Mouse (Mus musculus): ENCODE measurements around the gene Nup214. TPM values are rescaled to one million over a fixed set of nuclear protein-coding genes. Genes with fewer than 3 reads are reported as not detected.
A peak's percentile ranks its signal among the peaks of the same experiment; 100 is the strongest.

The Nup214 gene
- polyA plus RNA-seq, 2 experiments: 41.3 to 65.2 TPM

DNA sequence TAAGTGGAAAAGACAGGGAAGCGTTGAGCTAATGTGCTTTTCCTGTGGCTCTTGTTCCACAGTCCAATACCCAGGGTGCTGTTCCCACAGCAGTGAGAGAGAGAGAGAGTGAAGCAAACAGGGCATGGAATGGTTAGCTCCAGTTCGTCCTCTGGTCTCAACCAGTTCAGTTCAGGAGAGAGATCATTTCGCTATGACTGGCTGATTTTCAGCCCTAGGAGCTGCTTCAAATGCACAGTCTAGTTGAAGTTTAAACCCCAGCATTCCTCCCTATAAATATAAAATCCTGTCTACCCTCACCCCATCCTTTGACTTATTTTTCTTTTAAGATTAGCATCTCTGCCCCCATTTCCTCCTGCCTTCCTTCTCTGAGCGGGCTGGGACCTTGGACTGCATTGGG is 1.6 kb upstream of the Nup214 start:
- Histone ChIP-seq H3K4me1 (ENCODE audit: control insufficient read depth, insufficient read depth, low read length) (peaks cover 13% of the 10 kb centered on the region), H3K4me3 (replicated peaks; ENCODE audit: low read length) (no peak overlapping the region), H3K27ac (replicated peaks; ENCODE audit: low read depth, low read length) (no peak overlapping the region), H3K27me3 (ENCODE audit: control insufficient read depth, insufficient read depth, low read length) (no peaks in the 10 kb centered on the region), H3K9ac (ENCODE audit: low read depth, low read length, severe bottlenecking) (no peak overlapping the region), H3K9me3 (ENCODE audit: control insufficient read depth, low read length) (no peaks in the 10 kb centered on the region), H3K4me2 (replicated peaks; ENCODE audit: low read depth, low read length, severe bottlenecking) (no peak overlapping the region), H3K36me3 (ENCODE audit: control insufficient read depth, insufficient read depth, low read length) (peaks cover 33% of the 10 kb centered on the region)
- ATAC-seq (ENCODE audit: low FRiP score, low read depth) (no peak), DNase-seq (ENCODE audit: low spot score) (no peak)
- TF ChIP-seq POLR2A (IDR thresholded peaks at IDR 0.05; ENCODE audit: borderline replicate concordance, extremely low read depth, insufficient read depth, insufficient read length): no peak
- WGBS: 95% methylated on average over 4 of the region's 4 CpGs

GRCm38 (mm10) chr2:31974809-31975371 is 654 bp downstream of the Nup214 start:
- no peak for TF ChIP-seq POLR2A (IDR thresholded peaks at IDR 0.05; ENCODE audit: borderline replicate concordance, extremely low read depth, insufficient read depth, insufficient read length)
- no peak for ATAC-seq (ENCODE audit: low FRiP score, low read depth)
- DNase-seq (ENCODE audit: low spot score): no peak
- Histone ChIP-seq H3K27ac (replicated peaks; ENCODE audit: low read depth, low read length) (no peak overlapping the region; the same call in 1 of the 2 replicates), H3K4me2 (replicated peaks; ENCODE audit: low read depth, low read length, severe bottlenecking) (peak overlapping the region; percentile 80), H3K9me3 (ENCODE audit: control insufficient read depth, low read length) (no peaks in the 10 kb centered on the region), H3K9ac (ENCODE audit: low read depth, low read length, severe bottlenecking) (peak overlapping the region; percentile 95), H3K27me3 (ENCODE audit: control insufficient read depth, insufficient read depth, low read length) (no peaks in the 10 kb centered on the region), H3K4me1 (ENCODE audit: control insufficient read depth, insufficient read depth, low read length) (peaks cover 13% of the 10 kb centered on the region), H3K4me3 (replicated peaks; ENCODE audit: low read length) (peak overlapping the region; percentile 96), H3K36me3 (ENCODE audit: control insufficient read depth, insufficient read depth, low read length) (peaks cover 50% of the 10 kb centered on the region)
- WGBS: 10% methylated on average over 13 of the region's 13 CpGs

DNA sequence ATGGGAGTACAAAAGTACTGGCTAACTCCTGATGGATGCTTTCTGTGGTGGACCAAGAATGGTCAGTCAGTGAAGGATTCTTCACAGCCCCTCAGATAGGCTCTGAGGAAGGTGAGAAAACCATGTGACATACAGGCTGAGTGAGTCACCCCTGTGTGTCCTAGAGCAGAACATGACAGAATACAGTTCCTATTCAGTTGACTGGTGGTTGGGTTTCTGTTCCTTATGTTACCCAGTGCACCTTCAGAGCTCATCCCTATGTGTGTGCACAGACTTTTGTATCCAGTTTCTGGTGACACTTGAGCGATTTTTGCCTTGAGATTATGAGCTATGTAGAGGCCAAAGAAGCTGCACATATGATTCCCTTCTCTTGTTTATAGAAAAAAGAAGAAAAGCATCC is 13.5 kb downstream of the Nup214 start:
- H3K36me3 ChIP-seq (ENCODE audit: control insufficient read depth, insufficient read depth, low read length): peaks cover 90% of the 10 kb centered on the region
- no peak for DNase-seq (ENCODE audit: low spot score)

DNA sequence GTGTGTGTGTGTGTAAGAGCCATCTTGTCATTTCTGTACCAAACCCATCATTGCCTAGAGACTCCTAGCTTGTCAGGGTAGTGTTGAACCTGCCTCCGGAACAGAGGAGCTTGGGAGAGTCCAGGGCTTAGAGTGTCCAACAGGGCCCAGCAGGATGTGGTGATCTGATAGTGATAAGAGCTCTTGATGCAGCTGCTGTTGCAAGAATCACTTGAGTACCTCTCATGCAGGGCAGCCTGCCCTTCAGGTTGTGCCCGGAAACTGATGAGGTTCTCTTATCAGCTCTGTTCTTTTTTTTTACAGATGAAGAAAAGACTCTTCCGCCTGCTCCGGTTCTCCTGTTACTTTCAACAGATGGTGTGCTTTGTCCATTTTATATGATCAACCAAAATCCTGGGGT is 16.7 kb downstream of the Nup214 start:
- Histone ChIP-seq H3K27me3 (ENCODE audit: control insufficient read depth, insufficient read depth, low read length) (no peaks in the 10 kb centered on the region), H3K9me3 (ENCODE audit: control insufficient read depth, low read length) (no peaks in the 10 kb centered on the region), H3K36me3 (ENCODE audit: control insufficient read depth, insufficient read depth, low read length) (peaks cover 88% of the 10 kb centered on the region), H3K4me1 (ENCODE audit: control insufficient read depth, insufficient read depth, low read length) (no peaks in the 10 kb centered on the region), H3K4me3 (replicated peaks; ENCODE audit: low read length) (no peak overlapping the region), H3K27ac (replicated peaks; ENCODE audit: low read depth, low read length) (no peak overlapping the region), H3K9ac (ENCODE audit: low read depth, low read length, severe bottlenecking) (no peak overlapping the region), H3K4me2 (replicated peaks; ENCODE audit: low read depth, low read length, severe bottlenecking) (no peak overlapping the region)
- WGBS: 91% methylated on average over 4 of the region's 4 CpGs
- ATAC-seq (ENCODE audit: low FRiP score, low read depth) (no peak), DNase-seq (ENCODE audit: low spot score) (no peak)
- no peak for TF ChIP-seq POLR2A (IDR thresholded peaks at IDR 0.05; ENCODE audit: borderline replicate concordance, extremely low read depth, insufficient read depth, insufficient read length)

More for the DNA sequence above, 13.5 kb downstream of the Nup214 start:
- H3K27ac ChIP-seq (replicated peaks; ENCODE audit: low read depth, low read length): no peak overlapping the region
- no peak overlapping the region for H3K9ac ChIP-seq (ENCODE audit: low read depth, low read length, severe bottlenecking)
- no peaks in the 10 kb centered on the region for H3K9me3 ChIP-seq (ENCODE audit: control insufficient read depth, low read length)
- no peak for TF ChIP-seq POLR2A (IDR thresholded peaks at IDR 0.05; ENCODE audit: borderline replicate concordance, extremely low read depth, insufficient read depth, insufficient read length)
- H3K4me3 ChIP-seq (replicated peaks; ENCODE audit: low read length): no peak overlapping the region
- no peaks in the 10 kb centered on the region for H3K4me1 ChIP-seq (ENCODE audit: control insufficient read depth, insufficient read depth, low read length)
- no peak for ATAC-seq (ENCODE audit: low FRiP score, low read depth)
- WGBS: 91% methylated on average over 1 of the region's 1 CpGs
- no peaks in the 10 kb centered on the region for H3K27me3 ChIP-seq (ENCODE audit: control insufficient read depth, insufficient read depth, low read length)
- no peak overlapping the region for H3K4me2 ChIP-seq (replicated peaks; ENCODE audit: low read depth, low read length, severe bottlenecking)

GRCm38 (mm10) chr2:31994896-31995295 is 20.7 kb downstream of the Nup214 start:
- WGBS: 93% methylated on average over 9 of the region's 9 CpGs
- peaks cover 97% of the 10 kb centered on the region for H3K36me3 ChIP-seq (ENCODE audit: control insufficient read depth, insufficient read depth, low read length)
- TF ChIP-seq POLR2A (IDR thresholded peaks at IDR 0.05; ENCODE audit: borderline replicate concordance, extremely low read depth, insufficient read depth, insufficient read length): no peak

More at GRCm38 (mm10) chr2:31994896-31995295, 20.7 kb downstream of the Nup214 start:
- H3K27me3 ChIP-seq (ENCODE audit: control insufficient read depth, insufficient read depth, low read length): no peaks in the 10 kb centered on the region
- no peak overlapping the region for H3K4me3 ChIP-seq (replicated peaks; ENCODE audit: low read length)
- ATAC-seq (ENCODE audit: low FRiP score, low read depth): no peak
- H3K4me1 ChIP-seq (ENCODE audit: control insufficient read depth, insufficient read depth, low read length): no peaks in the 10 kb centered on the region
- no peak overlapping the region for H3K27ac ChIP-seq (replicated peaks; ENCODE audit: low read depth, low read length)
- H3K9me3 ChIP-seq (ENCODE audit: control insufficient read depth, low read length): no peaks in the 10 kb centered on the region
- no peak overlapping the region for H3K9ac ChIP-seq (ENCODE audit: low read depth, low read length, severe bottlenecking)
- H3K4me2 ChIP-seq (replicated peaks; ENCODE audit: low read depth, low read length, severe bottlenecking): no peak overlapping the region
- no peak for DNase-seq (ENCODE audit: low spot score)
